Mouse (Mus musculus) lung, embryonic 15.5 days (tissue): ENCODE results near the gene Sae1. TPM values are rescaled to one million over a fixed set of nuclear protein-coding genes. Genes with fewer than 3 reads are reported as not detected.
A peak's percentile ranks its signal among the peaks of the same experiment; 100 is the strongest.
"Not testable (repeated sequence)": the region's sequence is repeated elsewhere in the genome, so short reads cannot be mapped to it uniquely, and the experiment has no call there.

Experiments
- ATAC-seq: fragments of 200-750 bp; cut with Nextera tagmentation; 2 replicates; pipeline ENCODE4 v1.8.0; 2017; ENCODE audit warnings: moderate number of reproducible peaks, borderline replicate concordance; ENCODE audit not compliant: low FRiP score, low TSS enrichment; ENCODE audit errors: extremely low read depth
- H3K27ac ChIP-seq: fragments of 300-500 bp; sonication (generic); 2 replicates; pipeline ENCODE4 v1.5.1; 2015; ENCODE audit warnings: moderate library complexity, mild to moderate bottlenecking, inconsistent platforms
- H3K27me3 ChIP-seq: fragments of 300-500 bp; sonication (generic); 2 replicates; pipeline ENCODE4 v1.6.1; 2015; ENCODE audit warnings: inconsistent platforms
- H3K36me3 ChIP-seq: fragments of 300-500 bp; sonication (generic); 2 replicates; pipeline ENCODE4 v1.6.1; 2015; ENCODE audit warnings: inconsistent platforms
- H3K4me1 ChIP-seq: fragments of 300-500 bp; sonication (generic); 2 replicates; pipeline ENCODE4 v1.6.1; 2015; ENCODE audit warnings: inconsistent platforms
- H3K4me2 ChIP-seq: fragments of 300-500 bp; sonication (generic); 2 replicates; pipeline ENCODE4 v1.6.1; 2015; ENCODE audit warnings: inconsistent platforms, mild to moderate bottlenecking, moderate library complexity
- H3K4me3 ChIP-seq: fragments of 300-500 bp; sonication (generic); 2 replicates; pipeline ENCODE4 v1.5.1; 2015; ENCODE audit warnings: mild to moderate bottlenecking, inconsistent platforms
- H3K9ac ChIP-seq: fragments of 300-500 bp; sonication (generic); 2 replicates; pipeline ENCODE4 v1.6.1; 2015; ENCODE audit warnings: inconsistent platforms
- H3K9me3 ChIP-seq: fragments of 300-500 bp; sonication (generic); 2 replicates; pipeline ENCODE4 v1.6.1; 2016; ENCODE audit warnings: inconsistent platforms
- WGBS: fragments of 180-500 bp; shearing (Covaris S2); methylation state at CpG from one replicate; pipeline ENCODE4 v1.1.7; 2015; 5-methylcytosine and 5-hydroxymethylcytosine counted together
- polyA plus RNA-seq: library from polyadenylated mRNA; unstranded; fragments of >200 nt; fragmentation: Nextera tagmentation; extraction: Ambion mirVana; gene quantifications from 2 replicates; pipeline ENCODE4 v1.2.1, GENCODE M21; 2015

Gene Sae1
- polyA plus RNA-seq, 1 experiment from 2014 or later = 340 TPM

GRCm38 (mm10) chr7:16400689-16401611 lies 13.3 kb upstream of the Sae1 start, which contains the start of gene Zc3h4:
Gene Zc3h4 (plus strand): TSS chr7:16400910.
- Histone ChIP-seq H3K9me3 (no peaks in the 10 kb centered on the region), H3K36me3 (no peaks in the 10 kb centered on the region), H3K4me1 (peaks cover 34% of the 10 kb centered on the region), H3K4me2 (peak within 1 kb of the TSS; percentile 82), H3K4me3 (peak within 1 kb of the TSS; percentile 87), H3K27me3 (no peaks in the 10 kb centered on the region), H3K27ac (peak within 1 kb of the TSS; percentile 100), H3K9ac (peak within 1 kb of the TSS; percentile 100)
- ATAC-seq = peak; percentile 47
- under 1% methylated on average over 64 of the region's 85 CpGs for WGBS

- H3K4me1 ChIP-seq = peaks cover 25% of the 10 kb centered on the region
- H3K9me3 ChIP-seq = no peaks in the 10 kb centered on the region
- ATAC-seq = peak; percentile 91
- H3K27ac ChIP-seq = peak overlapping the region; percentile 100
- no peaks in the 10 kb centered on the region for H3K36me3 ChIP-seq
- H3K27me3 ChIP-seq = no peaks in the 10 kb centered on the region
- under 1% methylated on average over 77 of the region's 77 CpGs for WGBS
- peak overlapping the region; percentile 82 for H3K4me2 ChIP-seq
- peak overlapping the region; percentile 87 for H3K4me3 ChIP-seq
- H3K9ac ChIP-seq = peak overlapping the region; percentile 100
These were observed 12.4 kb upstream of the Sae1 start for GRCm38 (mm10) chr7:16399820-16400688.

- no peaks in the 10 kb centered on the region for H3K9me3 ChIP-seq
- under 1% methylated on average over 31 of the region's 31 CpGs for WGBS
- H3K4me2 ChIP-seq = peak overlapping the region; percentile 82
- peaks cover 17% of the 10 kb centered on the region for H3K4me1 ChIP-seq
- no peaks in the 10 kb centered on the region for H3K27me3 ChIP-seq
- H3K27ac ChIP-seq = peak overlapping the region; percentile 100
- no peaks in the 10 kb centered on the region for H3K36me3 ChIP-seq
- ATAC-seq = peak; percentile 82
- peak overlapping the region; percentile 100 for H3K9ac ChIP-seq
- H3K4me3 ChIP-seq = peak overlapping the region; percentile 87
These were observed 11.7 kb upstream of the Sae1 start for GRCm38 (mm10) chr7:16399098-16399819.

- H3K4me3 ChIP-seq = peak overlapping the region; percentile 87
- ATAC-seq = no peak
- H3K9ac ChIP-seq = peak overlapping the region; percentile 100
- no peaks in the 10 kb centered on the region for H3K36me3 ChIP-seq
- H3K27me3 ChIP-seq = no peaks in the 10 kb centered on the region
- peaks cover 12% of the 10 kb centered on the region for H3K4me1 ChIP-seq
- peak overlapping the region; percentile 100 for H3K27ac ChIP-seq
- H3K9me3 ChIP-seq = no peaks in the 10 kb centered on the region
- peak overlapping the region; percentile 82 for H3K4me2 ChIP-seq
- whole genome bisulfite sequencing = 40% methylated on average over 3 of the region's 3 CpGs
These were observed 10.9 kb upstream of the Sae1 start for GRCm38 (mm10) chr7:16398387-16399050.

- 65% methylated on average over 4 of the region's 4 CpGs for WGBS
- Histone ChIP-seq H3K4me1 (peaks cover 8% of the 10 kb centered on the region), H3K4me2 (no peak overlapping the region), H3K9me3 (no peaks in the 10 kb centered on the region), H3K27ac (no peak overlapping the region), H3K36me3 (no peaks in the 10 kb centered on the region), H3K4me3 (no peak overlapping the region), H3K27me3 (no peaks in the 10 kb centered on the region), H3K9ac (no peak overlapping the region)
- ATAC-seq = no peak
These were observed 9.9 kb upstream of the Sae1 start for GRCm38 (mm10) chr7:16397465-16397864.

GRCm38 (mm10) chr7:16395944-16396343 lies 8.3 kb upstream of the Sae1 start:
- H3K27ac ChIP-seq = no peak overlapping the region
- 0% methylated on average over 2 of the region's 2 CpGs for WGBS
- H3K36me3 ChIP-seq = no peaks in the 10 kb centered on the region
- H3K9me3 ChIP-seq = no peaks in the 10 kb centered on the region
- H3K9ac ChIP-seq = no peak overlapping the region
- H3K4me2 ChIP-seq = no peak overlapping the region
- ATAC-seq = no peak
- H3K27me3 ChIP-seq = no peaks in the 10 kb centered on the region
- peaks cover 8% of the 10 kb centered on the region for H3K4me1 ChIP-seq
- no peak overlapping the region for H3K4me3 ChIP-seq

- H3K9me3 ChIP-seq = no peaks in the 10 kb centered on the region
- H3K9ac ChIP-seq = no peak overlapping the region
- H3K27ac ChIP-seq = no peak overlapping the region
- peaks cover 4% of the 10 kb centered on the region; the same call in 1 of the 2 replicates for H3K4me1 ChIP-seq
- H3K4me2 ChIP-seq = no peak overlapping the region
- H3K27me3 ChIP-seq = no peaks in the 10 kb centered on the region
- WGBS = 50% methylated on average over 4 of the region's 4 CpGs
- ATAC-seq = no peak
- H3K36me3 ChIP-seq = no peaks in the 10 kb centered on the region
- no peak overlapping the region for H3K4me3 ChIP-seq
These were observed 5.3 kb upstream of the Sae1 start for GRCm38 (mm10) chr7:16392923-16393322.

- not testable (repeated sequence) for H3K9ac ChIP-seq, H3K27ac ChIP-seq, ATAC-seq, H3K4me2 ChIP-seq, H3K27me3 ChIP-seq, H3K4me3 ChIP-seq, H3K36me3 ChIP-seq, H3K9me3 ChIP-seq
- 69% methylated on average over 2 of the region's 2 CpGs for WGBS
- peaks cover 26% of the 10 kb centered on the region for H3K4me1 ChIP-seq
These were observed 2.3 kb upstream of the Sae1 start for GRCm38 (mm10) chr7:16389942-16390341.

- no peak overlapping the region for H3K4me3 ChIP-seq
- no peak overlapping the region for H3K27ac ChIP-seq
- 79% methylated on average over 1 of the region's 1 CpGs for WGBS
- H3K27me3 ChIP-seq = no peaks in the 10 kb centered on the region
- no peaks in the 10 kb centered on the region for H3K9me3 ChIP-seq
- no peak overlapping the region for H3K9ac ChIP-seq
- no peak for ATAC-seq
- H3K4me2 ChIP-seq = no peak overlapping the region
- no peaks in the 10 kb centered on the region for H3K4me1 ChIP-seq
- peaks cover 64% of the 10 kb centered on the region for H3K36me3 ChIP-seq
These were observed 11.1 kb downstream of the Sae1 start for GRCm38 (mm10) chr7:16376505-16376904.

GRCm38 (mm10) chr7:16374989-16375388 lies 12.6 kb downstream of the Sae1 start:
- no peaks in the 10 kb centered on the region for H3K27me3 ChIP-seq
- no peak overlapping the region for H3K4me3 ChIP-seq
- no peak for ATAC-seq
- WGBS = 68% methylated on average over 5 of the region's 5 CpGs
- H3K4me2 ChIP-seq = no peak overlapping the region
- no peak overlapping the region for H3K9ac ChIP-seq
- H3K4me1 ChIP-seq = peaks cover 3% of the 10 kb centered on the region; the same call in 1 of the 2 replicates
- H3K27ac ChIP-seq = no peak overlapping the region
- peaks cover 66% of the 10 kb centered on the region for H3K36me3 ChIP-seq
- no peaks in the 10 kb centered on the region for H3K9me3 ChIP-seq

- no peaks in the 10 kb centered on the region for H3K27me3 ChIP-seq
- no peak for ATAC-seq
- H3K36me3 ChIP-seq = peaks cover 66% of the 10 kb centered on the region
- no peaks in the 10 kb centered on the region for H3K9me3 ChIP-seq
- H3K4me2 ChIP-seq = no peak overlapping the region
- H3K4me1 ChIP-seq = peaks cover 8% of the 10 kb centered on the region; the same call in 1 of the 2 replicates
- H3K27ac ChIP-seq = no peak overlapping the region
- WGBS = 45% methylated on average over 2 of the region's 2 CpGs
- H3K9ac ChIP-seq = no peak overlapping the region
- no peak overlapping the region for H3K4me3 ChIP-seq
These were observed 13.9 kb downstream of the Sae1 start for GRCm38 (mm10) chr7:16373719-16374118.
